In genomic region chr2:92183613-92184076, GRCm38 (mm10) we compare ENCODE assay signal across 8 mouse cellular contexts.
DNase-seq lines count a peak whose midpoint lies in the region; ATAC-seq lines count a peak whose summit lies in the region.

No protein-coding gene starts in this region.

- peak overlapping the region; percentile 74 for H3K4me2 ChIP-seq in intestine, embryonic 15.5 days (replicated peaks)

- 0 out of 2 replicates have a peak, but pooled peaks cover 3% of the 10 kb centered on the region for H3K4me1 ChIP-seq in intestine, embryonic 15.5 days (replicated peaks)

- H3K36me3 ChIP-seq in intestine, embryonic 15.5 days, result no peaks in the 10 kb centered on the region

- peak; percentile 88 for ATAC-seq in intestine, embryonic 15.5 days
- ATAC-seq in megakaryocyte-erythroid progenitor cell, adult 5-6 weeks (replicated peaks; ENCODE audit: low FRiP score, low TSS enrichment, poor library complexity, severe bottlenecking), result peak; percentile 80

- intact Hi-C loops in left cerebral cortex, postnatal 14 days (cut with DNase I), result loop anchor here (2.0 to 10.0 kb wide), 3 partner anchors 125 to 251 kb away; partner anchors contain the start of gene Cry2

- 0% methylated on average over 27 of the region's 40 CpGs for WGBS in intestine, embryonic 15.5 days

- peak overlapping the region; percentile 86 for H3K9ac ChIP-seq in intestine, embryonic 15.5 days

- H3K27ac ChIP-seq in intestine, embryonic 15.5 days, result peak overlapping the region; percentile 99

- H3K27me3 ChIP-seq in intestine, embryonic 15.5 days (replicated peaks), result no peaks in the 10 kb centered on the region

- peak overlapping the region; percentile 65 for H3K4me3 ChIP-seq in intestine, embryonic 15.5 days (replicated peaks)

- H3K9me3 ChIP-seq in intestine, embryonic 15.5 days, result no peaks in the 10 kb centered on the region

- peak; percentile 97 for DNase-seq in adrenal gland, adult 2 months
- DNase-seq in embryo, embryonic 11 days, result peak; percentile 95
- DNase-seq in gastrocnemius, postnatal 25 days, result peak; percentile 94
- DNase-seq in left cerebral cortex, postnatal 14 days (ENCODE audit: low spot score in 2 of 2), result peak; percentile 90 to 94
- peak; percentile 92 for DNase-seq in right cerebral cortex, postnatal 14 days
- DNase-seq in urinary bladder, postnatal 25 days (ENCODE audit: low spot score), result peak; percentile 89

Comparison
In these comparisons a context has a peak if more than half of its experiments do, and no peak if none do; other contexts are left out.
1. Peak in every context shown above with its lines: DNase-seq, ATAC-seq, H3K4me3 ChIP-seq and H3K27ac ChIP-seq.